Mouse (Mus musculus) c-Kit-positive CD71-positive TER-119-positive erythroid progenitor cells, embryonic 14.5 days (primary cell): Measurements from ENCODE around the gene Celf5.
"Not testable (repeated sequence)": the region's sequence is repeated elsewhere in the genome, so short reads cannot be mapped to it uniquely, and the experiment has no call there.

Experiments
- DNase-seq: peaks from one replicate; pipeline ENCODE4 v3.0.0-alpha.2; 2013; ENCODE audit warnings: low spot score

Celf5 gene

GRCm38 (mm10) chr10:81452237-81452946 lies 30.1 kb downstream of the Celf5 start:
- no peak for DNase-seq

GRCm38 (mm10) chr10:81451365-81451745 lies 31.2 kb downstream of the Celf5 start:
- no peak for DNase-seq

DNA sequence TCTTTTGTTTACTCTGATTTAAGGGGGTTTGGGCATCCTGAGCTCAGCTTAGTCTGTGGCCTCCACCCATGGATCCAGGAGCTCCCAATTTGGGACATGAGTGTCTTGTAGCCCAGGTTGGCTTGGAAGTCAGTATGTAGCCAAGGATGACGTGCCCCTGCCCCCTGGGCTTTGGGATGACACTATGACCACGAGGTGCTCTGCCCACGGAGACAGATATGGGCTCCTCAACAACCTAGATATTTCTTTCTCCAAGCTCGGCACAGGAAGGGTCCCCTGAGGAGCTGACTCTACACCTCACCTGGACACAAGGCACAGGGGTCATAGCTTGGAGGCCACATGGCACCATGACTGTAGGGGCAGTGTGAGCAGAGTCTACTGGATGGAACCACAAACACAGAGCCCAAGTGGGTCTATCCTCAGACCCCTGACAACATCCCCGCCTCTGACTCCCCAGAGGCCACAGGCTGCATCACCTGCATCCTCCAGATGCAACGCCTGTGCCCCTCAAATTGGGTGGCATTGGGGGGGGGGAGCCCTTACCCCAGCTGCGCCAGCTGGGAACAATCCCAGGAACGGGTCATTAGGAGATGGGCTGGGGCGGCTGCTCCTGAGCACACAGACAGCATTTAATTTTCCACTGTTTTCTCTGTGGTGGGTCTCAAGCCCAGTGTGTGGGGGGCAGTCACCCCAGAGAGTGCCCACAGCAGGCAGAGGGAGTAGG lies 31.7 kb downstream of the Celf5 start:
- DNase-seq: no peak

GRCm38 (mm10) chr10:81450140-81450539 lies 32.4 kb downstream of the Celf5 start:
- peak; percentile 77 for DNase-seq

DNA sequence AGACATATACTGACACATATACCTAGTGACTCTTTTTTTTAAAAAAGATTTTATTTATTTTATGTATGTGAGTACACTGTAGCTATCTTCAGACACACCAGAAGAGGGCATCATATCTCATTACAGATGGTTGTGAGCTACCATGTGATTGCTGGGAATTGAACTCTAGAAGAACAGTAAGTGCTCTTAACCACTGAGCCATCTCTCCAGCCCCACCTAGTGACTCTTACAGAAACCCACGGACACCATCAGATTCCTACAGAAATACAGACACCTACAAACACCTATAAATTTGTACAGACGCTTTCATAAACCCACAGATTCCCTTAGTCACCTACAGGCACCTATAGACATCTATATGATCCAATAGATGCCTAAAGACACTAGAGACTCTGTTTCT lies 37.0 kb downstream of the Celf5 start:
- DNase-seq: not testable (repeated sequence)

GRCm38 (mm10) chr10:81441019-81441418 lies 41.5 kb downstream of the Celf5 start:
- no peak for DNase-seq

DNA sequence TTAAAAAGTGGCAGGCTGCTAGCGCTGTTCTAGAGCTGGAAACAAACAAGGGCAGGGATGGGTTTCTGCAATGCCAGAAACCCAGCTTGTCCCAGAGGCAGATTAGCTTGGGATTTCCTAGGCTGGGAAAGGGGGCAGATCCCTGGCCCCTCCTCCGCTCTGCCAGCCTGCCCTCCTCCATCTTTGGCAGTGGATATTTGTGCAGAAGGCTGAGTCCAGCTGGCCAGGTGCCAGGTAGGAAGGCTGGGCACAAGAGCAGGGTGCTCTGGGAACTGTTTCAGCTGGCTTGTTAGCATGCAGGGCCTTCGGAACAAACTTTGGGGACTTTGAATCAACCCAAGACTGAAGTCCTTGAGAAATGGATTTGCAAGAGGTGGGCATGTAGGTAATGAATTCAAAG lies 47.1 kb downstream of the Celf5 start:
- no peak for DNase-seq

- DNase-seq: no peak
Observed at GRCm38 (mm10) chr10:81434361-81435263, 47.9 kb downstream of the Celf5 start.

DNA sequence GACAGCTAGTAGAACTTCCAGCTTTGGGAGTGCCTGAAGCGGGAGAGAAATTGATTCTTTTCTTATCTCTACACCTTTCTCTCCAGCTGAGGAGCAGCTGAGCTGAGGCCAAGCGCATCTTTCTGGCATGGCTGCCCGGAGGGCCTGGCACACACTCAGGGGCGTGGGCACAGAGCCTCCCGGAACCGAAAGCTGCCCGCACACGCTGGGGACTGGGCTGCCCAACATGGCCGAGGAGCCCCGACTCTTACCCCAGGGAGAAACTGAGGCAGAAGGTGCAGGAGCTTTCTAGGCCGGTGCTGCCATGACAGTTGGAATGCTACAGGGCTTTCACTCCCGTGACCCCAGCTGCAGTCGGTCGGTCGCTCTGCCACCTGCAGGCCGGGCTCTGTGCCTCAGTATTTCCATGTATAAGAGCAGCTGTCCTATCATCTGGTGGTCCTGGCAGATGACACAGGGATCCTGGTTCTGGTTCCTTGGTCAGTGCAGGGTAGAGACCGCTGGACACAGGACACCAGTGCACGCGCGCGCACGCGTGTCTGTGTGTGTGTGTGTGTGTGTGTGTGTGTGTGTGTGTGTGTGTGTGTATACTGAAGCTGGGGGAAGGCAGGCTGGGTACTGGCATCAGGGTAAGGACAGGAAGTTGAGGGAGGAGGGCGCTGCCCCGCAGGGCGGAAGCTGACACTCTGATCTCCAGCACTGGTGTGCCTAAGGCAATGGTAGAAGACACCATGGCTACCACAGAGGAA lies 48.8 kb downstream of the Celf5 start:
- DNase-seq: no peak

GRCm38 (mm10) chr10:81432868-81433262 lies 49.6 kb downstream of the Celf5 start:
- peak; percentile 84 for DNase-seq

GRCm38 (mm10) chr10:81432169-81432867 lies 50.2 kb downstream of the Celf5 start:
- no peak for DNase-seq

DNA sequence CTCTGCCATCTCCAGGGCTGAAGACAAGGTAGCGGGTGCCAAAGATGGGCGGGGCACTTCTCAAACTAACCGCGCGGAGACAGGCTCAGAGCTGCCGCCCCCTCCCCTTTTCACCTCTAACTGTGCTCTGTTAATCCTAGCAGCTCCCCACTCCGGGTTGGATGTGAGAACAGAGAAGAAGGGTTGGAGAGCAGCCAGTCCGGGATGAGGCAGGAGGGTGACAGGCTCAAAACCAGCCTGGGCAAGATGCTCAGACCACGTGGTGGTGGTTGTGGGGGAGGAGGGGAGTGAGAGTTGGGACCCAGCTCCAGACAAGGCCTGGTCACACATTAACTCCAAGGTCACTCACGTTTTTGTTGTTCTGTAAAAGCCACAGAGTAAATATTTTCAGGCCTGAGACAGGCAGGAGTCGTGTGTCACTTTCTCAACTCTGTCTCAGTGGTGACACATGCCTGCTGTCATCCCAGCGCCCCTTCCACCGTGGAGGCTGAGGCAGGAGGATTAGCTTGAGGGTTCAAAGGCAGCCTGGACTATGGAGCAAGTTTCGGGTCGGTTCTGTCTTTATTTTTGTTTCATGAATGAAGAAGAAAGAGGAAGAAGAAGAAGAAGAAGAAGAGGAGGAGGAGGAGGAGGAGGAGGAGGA lies 50.9 kb downstream of the Celf5 start:
- no peak for DNase-seq

- no peak for DNase-seq
Observed at GRCm38 (mm10) chr10:81430831-81431525, 51.5 kb downstream of the Celf5 start.

DNA sequence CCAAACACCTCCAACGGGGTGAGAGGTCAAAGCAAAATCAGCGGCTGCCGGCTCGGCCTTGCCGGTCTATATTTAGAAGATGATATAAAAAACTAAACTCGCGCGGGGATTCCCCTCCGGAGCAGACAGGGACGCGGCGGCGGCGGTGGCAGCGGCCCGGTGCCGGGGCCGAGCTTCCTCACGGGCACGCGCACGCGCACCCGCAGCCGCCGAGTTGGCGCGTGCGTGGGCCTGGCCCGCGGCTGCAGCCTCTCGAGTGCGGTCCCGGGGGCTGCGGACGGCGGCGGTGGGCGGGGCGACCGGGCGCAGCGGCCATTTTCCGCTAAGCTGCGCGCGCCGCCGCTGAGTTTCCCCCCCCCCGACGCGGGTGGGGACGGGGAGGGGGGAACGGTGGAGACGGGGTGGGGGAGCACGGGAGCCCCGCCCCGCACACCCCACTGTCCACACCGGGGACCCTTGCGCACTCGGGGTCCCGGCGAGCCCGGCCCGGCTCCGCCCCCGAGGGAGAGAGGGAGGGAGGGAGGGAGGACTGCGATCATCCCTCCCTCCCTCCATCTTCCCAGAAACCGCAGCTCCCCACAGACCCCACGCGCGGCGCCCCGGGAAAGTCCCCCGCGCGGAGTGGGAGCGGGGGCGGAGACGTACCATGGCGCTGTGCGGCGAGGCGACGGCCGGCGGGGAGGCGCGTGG lies 52.2 kb downstream of the Celf5 start:
- DNase-seq: peak; percentile 47

DNA sequence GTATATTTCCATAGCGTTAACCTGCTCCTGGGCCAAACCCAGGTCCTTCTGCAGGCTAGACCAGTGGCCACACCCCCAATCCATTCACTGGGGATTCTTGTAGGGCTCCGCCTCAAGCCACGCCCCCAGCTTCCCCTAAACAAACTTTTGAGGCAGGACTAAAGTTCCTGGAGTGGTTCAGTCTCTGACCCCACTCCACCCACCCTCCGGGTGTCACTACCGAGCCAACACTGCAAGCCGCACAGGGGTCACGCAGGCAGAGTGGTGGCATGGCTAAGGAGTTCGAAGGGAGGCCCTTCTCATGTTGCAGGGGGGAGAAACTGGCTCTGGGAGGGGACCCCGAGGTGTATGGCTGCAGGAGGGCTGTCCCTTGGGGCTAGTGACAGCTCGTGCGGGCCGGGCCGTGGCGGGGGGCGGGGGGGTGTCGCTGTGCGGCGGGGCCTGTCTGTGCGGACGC lies 52.9 kb downstream of the Celf5 start:
- peak; percentile 82 for DNase-seq

- no peak for DNase-seq
Observed at GRCm38 (mm10) chr10:81429092-81429491, 53.4 kb downstream of the Celf5 start.

DNA sequence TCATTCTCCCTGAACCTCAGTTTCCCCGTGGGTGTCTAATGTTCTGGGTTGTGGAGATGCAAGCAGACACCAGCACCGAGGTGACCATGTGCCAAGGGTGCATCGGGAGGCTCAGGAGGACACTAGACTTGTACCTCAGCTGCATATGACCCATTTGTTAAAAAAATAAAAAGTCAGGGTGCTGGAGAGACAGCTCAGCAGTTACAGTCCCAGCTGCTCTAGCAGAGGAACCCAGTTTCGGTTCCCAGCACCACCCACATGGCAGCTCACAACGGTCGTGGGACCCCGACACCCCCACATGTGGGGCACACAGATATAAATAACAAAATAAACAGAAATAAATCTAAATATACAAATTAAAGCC lies 54.0 kb downstream of the Celf5 start:
- no peak for DNase-seq

DNA sequence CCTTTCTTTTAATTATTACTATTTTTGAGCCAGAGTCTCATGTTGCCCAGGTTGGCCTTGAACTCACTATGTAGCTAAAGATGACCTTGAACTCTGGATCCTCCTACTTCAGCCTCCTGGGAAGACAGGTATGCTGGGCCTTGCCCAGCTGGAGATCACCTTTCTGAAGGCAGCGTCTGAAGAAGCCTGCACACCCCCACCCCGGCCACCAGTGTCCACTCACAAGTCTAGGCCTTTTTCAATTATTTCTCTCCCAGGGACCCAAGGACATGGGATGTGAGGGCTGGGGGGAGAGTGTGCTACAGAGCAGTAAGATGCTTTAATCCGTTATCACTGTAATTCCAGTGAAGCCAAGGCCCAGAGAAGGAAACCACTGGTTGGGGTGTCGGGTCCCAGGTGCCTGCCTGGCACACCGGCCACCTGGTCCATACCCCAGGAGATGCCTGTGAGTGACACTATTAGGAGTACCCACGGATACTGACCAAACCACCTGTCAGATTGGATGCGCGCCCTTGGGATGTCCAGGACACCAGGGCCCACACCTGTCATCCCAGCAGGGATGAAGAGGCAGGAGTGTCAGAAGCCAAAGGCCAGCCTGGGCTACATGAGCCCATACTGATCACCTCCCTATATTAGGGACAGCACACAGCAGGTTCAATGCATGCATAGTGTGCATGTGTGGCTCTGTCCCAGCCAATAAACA lies 54.6 kb downstream of the Celf5 start:
- DNase-seq: no peak

DNA sequence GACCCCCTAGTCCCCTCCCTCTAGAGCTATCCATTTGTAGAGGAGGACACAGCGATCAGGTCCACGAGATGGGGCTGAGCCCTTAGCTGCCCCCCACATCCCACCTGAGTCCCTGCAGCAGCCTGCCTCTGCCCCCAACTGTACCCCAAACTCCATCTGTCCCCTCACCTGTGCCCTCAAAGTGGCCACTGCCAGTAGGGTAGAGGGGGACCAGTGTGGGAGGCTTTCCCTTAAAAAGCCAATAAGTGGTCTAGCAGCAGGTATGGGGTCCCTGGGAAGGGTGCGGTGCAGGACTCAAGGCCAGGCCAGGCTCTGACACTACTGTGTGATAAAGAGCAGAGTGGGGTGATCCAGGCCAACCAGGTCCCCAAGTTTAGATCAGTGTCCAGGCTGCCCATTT lies 55.2 kb downstream of the Celf5 start:
- no peak for DNase-seq
